Mouse (Mus musculus): ENCODE measurements around the gene Gpnmb.

The Gpnmb gene

DNA sequence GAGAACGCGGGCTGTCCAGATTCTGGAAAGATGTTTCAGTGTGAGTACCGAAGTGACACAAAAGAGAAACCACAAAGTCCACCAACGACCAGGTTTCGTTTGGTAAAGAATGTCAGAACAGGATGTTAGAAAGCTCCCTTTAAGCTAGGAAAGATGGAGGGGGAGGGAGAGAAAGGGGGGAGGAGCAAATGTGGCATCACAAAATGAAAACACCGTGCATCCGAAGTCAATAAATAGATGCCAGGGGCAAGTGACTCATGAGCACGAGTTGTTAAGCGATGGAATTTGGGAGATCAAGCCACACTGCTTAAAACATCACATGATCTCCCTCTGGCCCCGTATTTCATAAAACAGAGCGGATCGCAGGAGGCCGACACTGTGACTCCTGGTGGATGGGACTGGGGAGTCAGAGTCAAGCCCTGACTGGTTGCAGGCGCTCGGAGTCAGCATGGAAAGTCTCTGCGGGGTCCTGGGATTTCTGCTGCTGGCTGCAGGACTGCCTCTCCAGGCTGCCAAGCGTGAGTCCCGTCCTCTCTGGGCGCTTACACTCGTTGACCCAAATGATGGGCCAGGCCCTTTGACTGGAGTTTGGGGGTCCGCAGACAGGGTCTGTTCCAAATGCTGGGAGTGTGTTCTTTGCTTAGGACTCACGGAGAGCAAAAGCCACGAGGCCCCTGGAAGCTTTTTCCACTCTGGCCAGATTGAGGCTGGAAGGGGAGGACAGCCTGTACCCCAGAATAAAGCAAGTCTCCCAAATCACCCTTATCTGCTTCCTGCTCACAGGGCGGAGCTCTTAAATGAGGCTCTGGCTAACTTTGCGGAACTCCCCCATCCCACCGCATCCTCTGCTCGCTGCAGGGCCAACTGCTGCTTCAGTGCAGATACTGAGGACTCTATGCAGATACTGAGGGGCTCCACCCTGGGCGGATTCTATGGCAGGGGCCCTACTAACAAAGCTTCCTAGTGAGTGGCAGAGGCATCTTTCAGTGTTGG, at the start of gene Gpnmb:
TSS of gene Gpnmb (plus strand) at position 272 of the 993 bp plus-strand sequence.
- in situ Hi-C loops (cut with MboI, MseI): no loop called here

DNA sequence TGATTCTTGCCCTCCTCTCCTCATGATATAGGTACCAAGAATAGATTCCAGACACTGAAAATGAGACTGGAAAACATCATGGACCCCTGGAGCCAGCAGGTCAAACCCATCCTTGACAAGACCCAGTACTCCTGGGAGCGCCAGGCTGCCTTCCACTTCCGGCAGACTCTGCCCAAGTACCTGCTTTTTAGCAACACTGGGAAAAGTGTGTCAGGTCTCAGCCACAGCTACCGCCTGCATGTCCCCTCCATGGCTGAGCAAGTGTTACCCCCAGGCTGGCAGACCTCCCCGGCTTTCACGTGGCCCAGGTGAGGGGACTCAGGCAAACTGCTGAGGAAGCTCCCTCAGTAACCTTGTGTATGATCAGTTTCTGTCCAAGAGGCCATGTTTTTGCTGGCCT, 46.4 kb upstream of the Gpnmb start:
- in situ Hi-C loops (cut with MboI, MseI): loop anchor here (25.0 kb wide), 1 partner anchor 922 kb away; no protein-coding TSS in a partner anchor

DNA sequence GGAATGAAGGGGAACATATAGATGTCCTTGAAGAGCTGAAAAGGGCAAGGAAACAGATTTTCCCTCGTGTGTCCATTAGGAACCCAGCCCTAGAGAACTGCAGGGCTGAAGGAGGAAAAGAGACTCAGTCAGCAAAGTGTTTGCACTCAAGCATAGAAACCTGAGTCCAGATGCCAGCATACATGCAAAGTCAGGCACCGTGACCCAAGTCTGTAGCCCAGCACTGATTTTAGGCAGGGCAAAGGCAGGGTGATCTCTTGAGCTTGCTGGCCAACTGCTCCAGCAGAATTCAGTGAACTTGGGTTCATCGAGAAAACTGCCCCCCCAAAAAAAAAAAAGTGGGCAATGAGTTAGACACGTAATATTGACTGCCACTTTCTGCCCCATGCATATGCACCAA, 44.4 kb upstream of the Gpnmb start:
- in situ Hi-C loops (cut with MboI, MseI): loop anchor here (25.0 kb wide), 1 partner anchor 920 kb away; no protein-coding TSS in a partner anchor

DNA sequence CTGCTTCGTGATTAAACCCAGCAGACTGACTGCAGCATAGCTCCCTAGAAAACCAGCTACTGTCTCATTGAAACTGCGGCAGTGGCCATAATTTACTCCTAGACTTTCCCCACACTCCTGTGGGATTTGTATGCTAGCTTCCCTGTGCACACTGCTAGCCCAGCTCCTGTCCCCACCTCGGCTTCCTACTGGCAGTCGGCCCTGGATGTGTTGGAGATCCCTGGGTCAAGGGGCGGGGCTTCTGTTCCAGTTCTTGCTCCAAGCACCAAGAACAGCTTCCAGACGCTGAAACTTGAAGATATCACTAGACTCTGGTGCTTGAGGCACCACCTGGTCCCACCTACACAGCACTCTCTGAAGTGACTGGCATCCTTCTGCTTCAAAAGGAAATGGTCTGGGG, 38.2 kb upstream of the Gpnmb start:
- in situ Hi-C loops (cut with MboI, MseI): loop anchor here (25.0 kb wide), 1 partner anchor 914 kb away; no protein-coding TSS in a partner anchor

DNA sequence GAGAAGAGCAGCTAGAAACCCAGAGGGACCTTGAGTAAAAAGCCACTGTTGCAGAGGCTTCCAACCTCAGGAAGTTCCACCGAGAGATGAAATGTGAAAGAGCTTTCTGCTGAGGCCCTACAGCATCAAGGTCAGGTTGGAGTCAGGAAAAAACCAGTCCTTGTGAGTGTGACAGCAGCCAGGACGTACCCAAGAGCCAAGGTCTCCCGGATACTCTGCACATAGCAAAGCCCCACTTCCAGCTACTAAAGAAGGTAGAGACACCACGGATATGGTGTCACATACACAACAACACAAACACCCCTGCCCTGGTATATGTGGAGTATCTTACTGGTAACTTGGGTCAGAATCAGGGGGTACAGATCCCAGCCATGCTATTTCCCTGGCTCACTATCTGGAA, 37.5 kb upstream of the Gpnmb start:
- in situ Hi-C loops (cut with MboI, MseI): loop anchor here (25.0 kb wide), 1 partner anchor 914 kb away; no protein-coding TSS in a partner anchor

DNA sequence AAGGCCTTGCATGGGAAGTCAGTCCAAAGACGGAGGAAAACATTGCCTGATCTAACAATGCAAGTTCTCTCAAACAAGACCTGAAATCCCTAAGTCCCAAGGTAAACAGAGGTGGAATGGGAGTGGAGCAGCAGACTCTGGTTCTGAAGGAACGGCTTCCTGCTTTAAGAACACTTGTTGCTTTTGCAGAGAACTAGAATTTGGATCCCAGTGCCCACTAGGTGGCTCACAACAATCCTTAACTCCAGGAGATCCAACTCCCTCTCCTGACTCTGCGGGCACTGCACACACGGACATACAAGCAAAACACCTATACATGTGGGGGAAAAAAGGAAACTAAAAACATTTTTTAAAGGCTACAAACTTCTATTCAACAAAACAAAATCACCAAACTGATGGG, 33.0 kb upstream of the Gpnmb start:
- in situ Hi-C loops (cut with MboI, MseI): loop anchor here (25.0 kb wide), 1 partner anchor 1341 kb away; no protein-coding TSS in a partner anchor

DNA sequence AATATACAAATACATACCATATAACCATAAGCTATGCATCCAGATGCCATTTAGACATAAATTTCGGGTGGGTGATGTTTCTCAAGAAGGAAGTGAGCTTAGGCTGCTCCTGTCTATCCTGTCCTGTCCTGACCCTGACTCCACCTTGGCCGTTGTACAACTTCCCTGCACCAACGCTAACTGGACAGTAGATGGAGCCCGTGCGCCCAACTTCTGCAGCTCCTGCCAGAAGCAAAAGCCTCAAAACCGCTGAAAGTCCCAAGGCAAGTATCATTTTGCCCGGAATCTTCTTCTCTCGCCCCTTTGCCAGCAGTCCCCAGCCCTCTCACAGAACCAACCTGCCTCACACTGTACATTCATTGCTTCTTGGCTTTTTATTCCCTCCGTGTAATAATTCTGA, 28.4 kb upstream of the Gpnmb start:
- in situ Hi-C loops (cut with MboI, MseI): loop anchor here (25.0 kb wide), 1 partner anchor 1346 kb away; no protein-coding TSS in a partner anchor

DNA sequence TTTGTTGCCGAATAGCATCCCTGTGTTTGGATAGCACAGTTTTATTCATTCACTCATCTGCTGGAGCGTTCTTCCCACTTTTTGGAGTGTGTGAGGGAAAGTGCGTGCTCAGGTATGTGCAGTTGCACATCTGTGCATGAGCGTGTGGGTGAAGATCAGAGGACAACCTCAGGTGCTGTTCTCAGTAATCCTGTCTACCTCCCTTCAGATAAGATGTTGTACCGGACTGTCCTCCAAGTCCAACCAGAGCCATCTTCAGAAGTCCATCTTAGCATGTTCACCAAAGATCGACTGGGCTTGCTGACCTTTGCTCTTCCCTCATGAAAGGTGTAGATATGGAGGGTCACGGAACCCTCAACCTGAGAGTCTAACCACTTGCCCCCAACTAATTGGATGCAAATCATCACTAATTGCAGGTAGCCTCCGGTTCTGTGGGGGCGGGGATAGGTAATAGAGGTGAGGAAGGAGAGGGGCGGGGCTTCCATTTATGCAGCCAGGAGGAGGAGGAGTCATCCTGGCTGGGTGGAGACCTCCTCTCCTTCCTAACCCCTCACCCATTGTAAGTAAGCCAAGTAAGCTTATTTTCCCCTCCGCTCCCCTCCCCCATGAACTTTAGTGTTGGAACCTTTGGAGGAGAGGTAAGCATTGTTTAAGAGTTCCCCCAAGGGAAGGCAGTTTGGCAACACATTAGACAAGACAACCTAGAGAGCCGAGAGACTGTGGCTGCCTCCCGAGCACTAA, 27.8 kb upstream of the Gpnmb start:
- in situ Hi-C loops (cut with MboI, MseI): loop anchor here (25.0 kb wide), 1 partner anchor 1346 kb away; no protein-coding TSS in a partner anchor

DNA sequence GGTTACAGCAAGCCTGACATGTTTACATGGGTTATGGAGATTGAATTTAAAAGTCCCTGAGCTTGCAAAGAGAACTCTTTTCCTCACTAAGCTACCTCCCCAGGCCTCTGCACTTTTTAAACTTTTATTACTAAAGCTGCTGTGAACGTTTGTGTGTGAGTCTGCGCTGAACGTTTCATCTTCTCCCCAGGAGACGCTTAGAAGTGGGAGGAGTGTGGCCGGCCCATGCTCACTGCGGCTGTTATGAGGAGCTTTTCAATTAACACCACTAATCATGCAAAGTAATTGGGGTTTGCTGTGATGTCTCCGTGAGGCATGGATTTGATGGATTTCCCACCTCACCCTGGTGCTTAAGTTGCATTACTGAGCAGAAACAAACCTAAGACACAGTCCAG, 27.2 kb upstream of the Gpnmb start:
- in situ Hi-C loops (cut with MboI, MseI): loop anchor here (25.0 kb wide), 1 partner anchor 1347 kb away; no protein-coding TSS in a partner anchor

DNA sequence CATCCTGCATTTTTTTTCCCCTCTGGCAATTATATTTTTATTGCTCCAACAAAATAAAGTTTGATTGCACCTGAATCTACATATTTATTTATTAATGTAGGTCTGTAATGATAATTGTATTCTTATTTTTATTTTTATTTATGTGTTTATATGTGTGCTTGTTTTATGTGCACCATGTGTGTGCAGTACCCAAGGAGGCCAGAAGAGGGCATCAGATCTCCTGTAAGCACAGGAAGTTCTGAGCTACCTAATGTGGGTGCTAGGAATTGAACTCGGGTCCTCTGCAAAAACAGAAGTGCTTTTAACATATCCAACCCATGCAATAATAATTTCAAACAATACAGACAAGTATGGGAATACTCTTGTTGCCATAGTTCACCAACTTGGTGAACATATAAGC, 26.7 kb upstream of the Gpnmb start:
- in situ Hi-C loops (cut with MboI, MseI): loop anchor here (25.0 kb wide), 1 partner anchor 1347 kb away; no protein-coding TSS in a partner anchor

DNA sequence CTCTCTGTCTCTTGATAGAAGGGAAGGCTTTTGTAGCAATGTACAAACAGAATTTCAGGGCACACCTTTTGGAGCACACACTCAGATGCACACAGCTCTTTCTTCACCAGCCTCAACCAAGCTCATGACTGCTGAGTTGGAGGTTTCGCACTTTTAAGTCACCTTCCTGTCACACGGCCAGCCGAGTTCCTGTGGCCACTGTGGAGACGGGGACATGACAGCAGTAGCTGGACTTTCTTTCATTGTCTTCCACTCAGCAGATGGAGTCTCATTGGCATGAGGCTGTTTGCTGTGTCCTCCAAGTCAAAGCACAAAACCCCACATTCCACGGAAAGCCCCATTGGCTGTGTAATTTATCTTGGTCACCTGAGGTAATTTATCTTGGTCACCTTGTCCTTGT, 25.2 kb upstream of the Gpnmb start:
- in situ Hi-C loops (cut with MboI, MseI): loop anchor here (25.0 kb wide), 1 partner anchor 1349 kb away; no protein-coding TSS in a partner anchor

DNA sequence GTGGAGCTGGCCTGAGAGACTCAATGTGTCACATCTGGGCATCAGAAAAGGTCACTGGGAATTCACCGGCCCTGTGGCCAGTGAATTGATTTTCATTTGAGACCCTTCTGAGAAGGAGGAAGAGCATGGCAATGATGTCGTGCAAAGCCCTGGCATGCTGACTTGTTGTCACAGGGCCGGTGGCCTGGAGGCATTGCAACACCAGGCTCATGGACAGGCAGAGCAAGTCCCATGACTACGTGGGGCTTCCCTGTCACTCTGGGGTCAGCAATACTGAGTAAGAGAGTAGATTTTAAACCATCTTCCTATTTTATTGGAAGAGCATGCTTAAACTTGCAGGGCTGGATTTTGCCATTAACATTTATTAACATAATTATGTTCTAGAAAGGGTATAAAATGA, 23.3 kb upstream of the Gpnmb start:
- in situ Hi-C loops (cut with MboI, MseI): loop anchor here (25.0 kb wide), 1 partner anchor 1351 kb away; no protein-coding TSS in a partner anchor

DNA sequence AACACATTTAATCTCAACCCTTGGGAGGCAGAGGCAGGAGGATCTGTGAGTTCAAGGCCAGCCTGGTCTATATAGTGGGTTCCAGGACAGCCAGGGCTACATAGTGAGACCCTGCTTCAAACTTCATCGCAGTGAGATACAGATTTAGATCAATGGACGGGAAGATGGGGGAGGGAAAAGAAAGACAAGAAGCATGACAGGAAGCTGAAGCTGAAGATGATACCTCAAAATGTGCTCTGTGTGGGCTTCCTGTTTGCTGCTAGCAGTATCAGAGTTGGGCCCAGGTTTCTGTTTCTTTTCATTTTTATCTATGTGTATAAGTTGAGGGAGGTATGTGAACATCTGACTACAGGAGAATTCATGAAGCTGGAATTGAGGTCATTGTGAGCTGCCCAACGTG, 22.9 kb upstream of the Gpnmb start:
- in situ Hi-C loops (cut with MboI, MseI): loop anchor here (25.0 kb wide), 1 partner anchor 1351 kb away; no protein-coding TSS in a partner anchor

DNA sequence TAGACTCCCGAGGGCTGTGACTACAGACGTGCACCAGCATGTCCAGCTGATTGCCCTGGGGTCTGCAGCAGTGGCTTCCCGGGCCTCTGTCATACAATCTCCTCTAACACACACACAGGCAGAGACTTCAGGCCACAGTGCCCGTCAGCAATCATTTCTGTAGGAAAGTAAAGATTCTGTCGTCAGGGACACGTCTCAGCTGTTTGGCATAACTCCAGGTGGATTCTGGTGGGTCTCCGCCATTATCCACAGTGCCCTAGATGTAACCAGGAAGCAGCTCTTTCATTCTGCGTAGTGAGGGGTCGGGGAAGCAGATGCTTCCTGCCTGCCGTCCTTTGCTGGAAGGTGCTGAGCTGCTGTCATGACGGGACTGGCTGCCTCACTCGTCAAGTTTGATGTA, 19.2 kb upstream of the Gpnmb start:
- in situ Hi-C loops (cut with MboI, MseI): loop anchor here (25.0 kb wide), 1 partner anchor 1355 kb away; no protein-coding TSS in a partner anchor

DNA sequence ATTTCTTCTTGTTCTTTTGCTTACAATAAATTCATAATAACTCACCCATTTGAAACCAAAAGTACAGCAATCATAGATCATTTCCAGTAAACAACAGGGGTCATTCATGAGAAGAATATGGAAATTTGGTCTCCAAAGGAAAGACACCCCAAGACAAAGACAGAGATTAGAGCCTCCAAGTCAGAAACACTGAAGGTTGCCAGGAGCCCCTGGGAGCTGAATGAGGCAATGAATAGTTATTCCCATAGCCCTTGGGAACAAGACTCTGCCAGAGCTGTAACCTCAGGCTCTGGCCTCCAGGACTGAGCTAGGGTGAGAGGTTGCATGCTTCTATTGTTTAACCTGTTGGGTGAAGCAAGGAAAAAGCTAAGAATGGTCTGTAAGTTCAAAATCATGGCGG, 17.0 kb upstream of the Gpnmb start:
- in situ Hi-C loops (cut with MboI, MseI): loop anchor here (25.0 kb wide), 1 partner anchor 1357 kb away; no protein-coding TSS in a partner anchor

DNA sequence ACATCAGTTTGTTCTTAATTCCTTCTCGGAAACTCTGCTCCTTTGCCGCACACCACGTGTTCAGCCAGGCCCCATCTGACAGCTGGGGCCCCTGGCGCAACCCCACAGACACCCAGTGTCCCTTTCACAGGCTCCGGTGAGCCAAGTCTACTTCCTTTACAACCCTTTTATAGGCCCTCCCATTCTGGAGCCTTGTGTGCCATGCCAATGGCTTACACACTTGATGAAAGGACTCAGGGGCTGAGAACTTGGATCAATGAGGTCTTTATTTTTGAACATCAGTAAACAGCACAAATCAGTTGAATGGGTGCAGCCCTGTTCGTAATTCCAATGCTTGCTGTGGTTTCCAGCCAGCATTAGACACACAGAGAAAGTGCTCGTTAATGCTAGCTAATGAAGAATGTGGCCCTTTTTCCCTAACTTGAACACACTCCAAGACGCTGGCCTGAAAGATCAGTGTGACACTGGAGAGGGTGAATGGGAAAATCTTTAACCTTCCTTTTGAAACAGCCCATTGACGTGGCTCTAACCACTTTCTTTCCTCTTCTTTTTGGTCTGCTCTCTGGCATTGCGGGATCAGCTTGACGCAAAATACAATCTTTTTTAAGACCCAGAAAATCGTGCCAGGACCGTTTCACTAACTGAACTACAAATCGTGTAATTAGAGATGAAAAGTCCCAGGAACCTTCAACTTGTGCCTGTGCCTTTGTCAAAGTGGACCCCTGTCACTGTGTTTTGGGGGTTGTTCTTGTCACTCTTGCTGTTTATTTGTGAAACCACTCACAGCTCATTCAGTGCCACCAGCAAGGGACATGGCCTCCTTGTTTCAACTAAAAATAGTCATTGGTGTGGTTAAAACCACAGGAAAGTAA, 15.0 kb upstream of the Gpnmb start:
- in situ Hi-C loops (cut with MboI, MseI): loop anchor here (25.0 kb wide), 1 partner anchor 1359 kb away; no protein-coding TSS in a partner anchor

DNA sequence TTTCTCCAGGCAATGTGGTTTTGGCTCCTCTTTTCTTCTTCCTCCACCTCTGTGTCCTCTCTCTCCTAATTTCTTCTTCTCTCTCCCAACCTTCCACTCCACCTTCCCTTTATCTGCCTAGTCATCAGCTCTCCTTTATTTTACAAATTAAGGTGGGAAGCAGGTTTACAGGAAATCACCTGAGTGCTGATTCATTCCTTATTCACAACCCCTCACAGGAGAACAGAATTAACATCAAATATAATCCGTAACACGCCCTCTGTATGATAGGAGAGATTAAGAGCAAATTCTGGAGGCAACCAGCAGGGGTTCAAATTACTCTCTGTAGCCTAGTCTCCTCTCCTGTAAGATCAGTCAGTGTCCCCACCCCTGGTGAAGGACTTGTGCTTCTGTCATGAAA, 14.0 kb upstream of the Gpnmb start:
- in situ Hi-C loops (cut with MboI, MseI): loop anchor here (25.0 kb wide), 1 partner anchor 1360 kb away; no protein-coding TSS in a partner anchor

DNA sequence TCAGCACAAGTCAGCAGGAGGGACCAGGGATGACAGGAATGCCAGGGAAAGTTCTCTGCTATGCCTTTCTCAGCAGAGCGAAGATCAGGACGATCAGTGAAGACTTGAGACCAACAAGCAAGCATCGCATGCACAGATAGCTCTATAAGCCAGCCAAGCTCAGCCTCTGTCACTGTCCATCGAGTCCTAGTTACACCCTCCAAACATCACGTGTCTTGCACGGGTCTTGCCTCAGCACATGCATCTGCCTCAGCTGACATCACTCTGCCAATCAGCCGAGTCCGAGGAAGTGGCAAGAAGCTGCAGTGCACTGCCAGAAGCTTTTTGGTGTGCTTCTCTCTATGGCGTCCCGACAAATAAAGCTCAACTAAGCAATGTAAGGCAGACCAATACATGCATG, 13.0 kb upstream of the Gpnmb start:
- in situ Hi-C loops (cut with MboI, MseI): loop anchor here (25.0 kb wide), 1 partner anchor 1361 kb away; no protein-coding TSS in a partner anchor

DNA sequence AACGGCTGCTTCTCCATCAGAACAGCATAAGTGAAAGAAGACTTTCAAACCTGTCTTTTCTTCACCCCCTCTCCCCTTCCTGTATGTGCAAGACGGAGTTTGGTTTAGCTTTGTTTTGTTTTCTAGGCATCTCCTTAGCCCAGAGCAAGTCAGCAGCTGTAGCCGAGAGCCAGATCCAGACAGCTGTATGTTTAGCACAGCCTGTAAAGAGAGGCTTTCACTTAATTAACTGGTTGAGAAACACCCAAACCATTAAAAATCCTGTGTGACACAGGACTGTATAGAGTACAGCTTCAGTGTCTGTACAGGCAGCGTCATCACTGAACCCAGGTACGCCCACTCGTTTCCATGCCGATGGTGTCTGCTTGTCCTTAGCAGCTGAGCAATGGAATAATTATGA, 11.1 kb upstream of the Gpnmb start:
- in situ Hi-C loops (cut with MboI, MseI): no loop called here

DNA sequence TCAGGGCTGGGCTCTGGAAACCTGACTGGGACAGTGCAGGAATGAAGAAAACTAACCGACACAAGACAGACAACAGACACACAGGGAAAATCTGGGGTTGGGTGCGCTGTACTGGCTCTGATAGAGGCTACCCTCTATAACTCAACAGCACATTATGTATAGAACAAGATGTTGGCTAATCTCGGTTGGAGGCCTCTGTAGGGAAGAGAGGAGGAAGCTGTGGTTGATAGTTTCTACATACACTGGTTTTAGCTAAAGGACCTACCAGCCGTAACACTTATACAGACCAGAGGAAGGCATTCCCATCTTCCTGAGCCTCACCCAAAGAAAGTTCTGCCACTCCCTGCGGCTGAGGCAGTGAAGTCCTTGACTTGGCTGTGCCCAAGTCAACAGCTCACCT, 9.8 kb upstream of the Gpnmb start:
- in situ Hi-C loops (cut with MboI, MseI): no loop called here
